Mouse (Mus musculus) CH12.LX (cell line): Measurements from ENCODE around the gene Rnf128. TPM values are rescaled to one million over a fixed set of nuclear protein-coding genes. Genes with fewer than 3 reads are reported as not detected.
A peak's percentile ranks its signal among the peaks of the same experiment; 100 is the strongest.

Experiments
- DNase-seq: peaks from one replicate; pipeline ENCODE4 v3.0.0-alpha.2; 2013; ENCODE audit errors: extremely low read depth
- H3K27ac ChIP-seq: 2 replicates; pipeline ENCODE4 v1.5.1; 2012; ENCODE audit warnings: low read depth, mild to moderate bottlenecking, control low read depth, moderate library complexity; ENCODE audit not compliant: insufficient read depth
- H3K27me3 ChIP-seq: replicated peaks from 2 replicates; pipeline ENCODE3; 2012; ENCODE audit warnings: inconsistent platforms
- H3K36me3 ChIP-seq, 2 experiments: replicated peaks in 1 of 2; 2 replicates each; pipeline versions ENCODE3 to v1.6.1; 2012; ENCODE audit warnings: inconsistent platforms in 1 of 2, low read length in 1 of 2, mild to moderate bottlenecking in 1 of 2, mixed read lengths in 1 of 2, moderate library complexity in 1 of 2; ENCODE audit not compliant: control insufficient read depth in 1 of 2, insufficient read depth in 1 of 2
- H3K4me1 ChIP-seq, 2 experiments: 2 replicates each; pipeline ENCODE4 v1.6.1; 2012; ENCODE audit warnings: inconsistent platforms in 1 of 2, moderate library complexity in 1 of 2; ENCODE audit not compliant: insufficient read depth in 2 of 2, control insufficient read depth in 1 of 2
- H3K4me2 ChIP-seq: 2 replicates; pipeline ENCODE4 v1.6.1; 2012; ENCODE audit warnings: low read depth, mild to moderate bottlenecking, control low read depth; ENCODE audit not compliant: poor library complexity, insufficient read depth, severe bottlenecking
- H3K4me3 ChIP-seq, 3 experiments: fragments of 150-350 bp in 1 of 3; sonication (generic) in 1 of 3; replicated peaks in 1 of 3; 2 replicates each; pipeline versions ENCODE3 to v1.5.1; 2011 to 2012; ENCODE audit warnings: low read depth in 2 of 3, low read length in 2 of 3, mild to moderate bottlenecking in 2 of 3, moderate library complexity in 2 of 3, control low read depth in 1 of 3, improper control_type of control experiment in 1 of 3, inconsistent platforms in 1 of 3, mixed read lengths in 1 of 3; ENCODE audit not compliant: poor library complexity in 1 of 3
- H3K79me2 ChIP-seq: replicated peaks from 2 replicates; pipeline ENCODE4 v1.6.1; 2012; ENCODE audit warnings: mild to moderate bottlenecking, moderate library complexity; ENCODE audit not compliant: control insufficient read depth, poor library complexity, insufficient read depth, severe bottlenecking; ENCODE audit errors: extremely low read depth
- H3K9ac ChIP-seq: 2 replicates; pipeline ENCODE4 v1.6.1; 2012; ENCODE audit warnings: low read depth, mild to moderate bottlenecking, control low read depth, moderate library complexity; ENCODE audit not compliant: insufficient read depth
- H3K9me3 ChIP-seq: replicated peaks from 2 replicates; pipeline ENCODE3; 2012; ENCODE audit warnings: low read length, inconsistent platforms, mixed read lengths
- CHD1 ChIP-seq: IDR thresholded peaks from 2 replicates; pipeline ENCODE4 v1.6.1; 2012; ENCODE audit warnings: low read depth, low read length, improper control_type of control experiment, inconsistent platforms
- CTCF ChIP-seq, 2 experiments: IDR thresholded peaks in 1 of 2; conservative IDR thresholded peaks in 1 of 2; 2 replicates each; pipeline ENCODE4 v1.5.1; 2011 to 2012; ENCODE audit warnings: low read depth in 2 of 2, low read length in 2 of 2, improper control_type of control experiment in 1 of 2, inconsistent platforms in 1 of 2, mild to moderate bottlenecking in 1 of 2, moderate library complexity in 1 of 2
- EP300 ChIP-seq: IDR thresholded peaks from 2 replicates; pipeline ENCODE4 v1.6.1; 2011; ENCODE audit warnings: low read length, improper control_type of control experiment
- MAX ChIP-seq: IDR thresholded peaks from 2 replicates; pipeline ENCODE4 v1.6.1; 2011; ENCODE audit warnings: low read length, improper control_type of control experiment
- MEF2A ChIP-seq: IDR thresholded peaks from 2 replicates; pipeline ENCODE4 v1.6.1; 2014; ENCODE audit warnings: low read depth, mild to moderate bottlenecking, inconsistent platforms, low read length, improper control_type of control experiment, borderline replicate concordance
- POLR2AphosphoS2 ChIP-seq: IDR thresholded peaks from 2 replicates; pipeline ENCODE4 v1.6.1; 2011; ENCODE audit warnings: low read depth, low read length, improper control_type of control experiment
- RAD21 ChIP-seq: IDR thresholded peaks from 2 replicates; pipeline ENCODE4 v1.6.1; 2011; ENCODE audit warnings: low read depth, mild to moderate bottlenecking, low read length, improper control_type of control experiment, moderate library complexity
- RCOR1 ChIP-seq: conservative IDR thresholded peaks from 2 replicates; pipeline ENCODE4 v1.6.1; 2012; ENCODE audit warnings: low read depth, mild to moderate bottlenecking, inconsistent platforms, low read length, improper control_type of control experiment
- SMC3 ChIP-seq: IDR thresholded peaks from 2 replicates; pipeline ENCODE4 v1.6.1; 2011; ENCODE audit warnings: low read depth, low read length, improper control_type of control experiment
- TBP ChIP-seq: conservative IDR thresholded peaks from 2 replicates; pipeline ENCODE4 v1.6.1; 2011; ENCODE audit warnings: low read depth, low read length, improper control_type of control experiment
- ZC3H11A ChIP-seq: IDR thresholded peaks from 2 replicates; pipeline ENCODE4 v1.6.1; 2012; ENCODE audit warnings: low read depth, mild to moderate bottlenecking, inconsistent platforms, low read length, improper control_type of control experiment
- dilution Hi-C: fragments of 300-500 bp; cut with MboI; formaldehyde crosslinking; loops from 2 replicates; pipeline ENCODE4 v1.14.3; 2020; ENCODE audit warnings: low sequenced_read_pairs; ENCODE audit not compliant: extremely low pct_unique_long_range_greater_than_20kb, extremely low pct_ligation_motif_present
- in situ Hi-C: fragments of 300-500 bp; cut with MboI; formaldehyde crosslinking; loops from 3 replicates; pipeline ENCODE4 v1.14.3; 2019; ENCODE audit warnings: low sequenced_read_pairs, low pct_ligation_motif_present, low pct_unique_long_range_greater_than_20kb, mixed read lengths
- polyA plus RNA-seq: library from polyadenylated mRNA; unstranded; fragments of >175 nt; gene quantifications from 2 replicates; pipeline ENCODE4 v1.2.1, GENCODE M21; 2012; ENCODE audit warnings: low read depth; ENCODE audit not compliant: insufficient read length
- total RNA-seq, 2 experiments: library from RNA; depleted of rRNA; stranded (reverse); fragments of 300-350 nt in 1 of 2; fragments of >200 nt in 1 of 2; gene quantifications; 2 replicates each; pipeline ENCODE4 v1.2.3; 2012 to 2014

Rnf128 gene
- total and polyA plus RNA-seq, 3 experiments = not detected

- dilution Hi-C loops = no loop called here
- H3K4me2 ChIP-seq = no peak overlapping the region
- H3K9me3 ChIP-seq = no peaks in the 10 kb centered on the region
- no peak overlapping the region for H3K9ac ChIP-seq
- TF ChIP-seq CTCF (conservative IDR thresholded peaks at IDR 0.05 in 1 of 2, IDR thresholded peaks at IDR 0.05 in 1 of 2; ENCODE audit: low read depth in 2 of 2, low read length in 2 of 2) (peak in 1 of 2 experiments; percentile 25; a peak in 2 of 4 replicates), MEF2A (no peak)
- TF ChIP-seq, all 38 proteins: peak for 1
- Histone ChIP-seq H3K4me1 (no peaks in the 10 kb centered on the region), H3K79me2 (no peaks in the 10 kb centered on the region), H3K27ac (no peak overlapping the region), H3K36me3 (no peaks in the 10 kb centered on the region), H3K4me3 (no peak overlapping the region), H3K27me3 (no peaks in the 10 kb centered on the region)
- no peak for DNase-seq
- in situ Hi-C loops = no loop called here
Observed at GRCm38 (mm10) chrX:139662111-139662510, 99.0 kb downstream of the Rnf128 start.

GRCm38 (mm10) chrX:139665829-139666228 is 102.7 kb downstream of the Rnf128 start:
- no peak overlapping the region for H3K4me3 ChIP-seq
- dilution Hi-C loops (no loop called here), in situ Hi-C loops (no loop called here)
- no peak for TF ChIP-seq POLR2AphosphoS2
- peak; percentile 60 for TF ChIP-seq SMC3
- TF ChIP-seq RAD21 = peak; percentile 70
- peak; percentile 4; the same call in 1 of the 2 replicates for TF ChIP-seq ZC3H11A
- TF ChIP-seq CTCF (conservative IDR thresholded peaks at IDR 0.05 in 1 of 2, IDR thresholded peaks at IDR 0.05 in 1 of 2; ENCODE audit: low read depth in 2 of 2, low read length in 2 of 2) = peak in 1 of 2 experiments; percentile 66; a peak in 2 of 4 replicates
- no peak for TF ChIP-seq MAX
- TF ChIP-seq CHD1 = no peak
- TF ChIP-seq EP300 = no peak
- no peaks in the 10 kb centered on the region for H3K4me1 ChIP-seq
- no peaks in the 10 kb centered on the region for H3K36me3 ChIP-seq
- no peaks in the 10 kb centered on the region for H3K79me2 ChIP-seq
- H3K4me2 ChIP-seq = no peak overlapping the region
- H3K9ac ChIP-seq = no peak overlapping the region
- no peak overlapping the region for H3K27ac ChIP-seq
- no peaks in the 10 kb centered on the region for H3K9me3 ChIP-seq
- peak; percentile 22 for DNase-seq
- H3K27me3 ChIP-seq = no peaks in the 10 kb centered on the region

GRCm38 (mm10) chrX:139684410-139684774 is 121.3 kb downstream of the Rnf128 start:
- Histone ChIP-seq H3K9me3 (no peaks in the 10 kb centered on the region), H3K4me2 (peak overlapping the region; percentile 50; the same call in 1 of the 2 replicates), H3K27ac (no peak overlapping the region), H3K9ac (peak overlapping the region; percentile 19; the same call in 1 of the 2 replicates), H3K4me3 (peak overlapping the region; percentile 62 to 90 (median 66)), H3K79me2 (no peaks in the 10 kb centered on the region), H3K4me1 (no peaks in the 10 kb centered on the region), H3K36me3 (no peaks in the 10 kb centered on the region), H3K27me3 (no peaks in the 10 kb centered on the region)
- TF ChIP-seq RCOR1 = no peak
- peak; percentile 44; the same call in 1 of the 2 replicates for TF ChIP-seq TBP
- in situ Hi-C loops (loop anchor here (25.0 kb wide), 1 partner anchor 272 kb away; no protein-coding TSS in a partner anchor), dilution Hi-C loops (no loop called here)
- DNase-seq = no peak
